Mouse (Mus musculus) lung, embryonic 16.5 days (tissue): ENCODE measurements around the gene Pdxk. TPM values are rescaled to one million over a fixed set of nuclear protein-coding genes. Genes with fewer than 3 reads are reported as not detected.
A peak's percentile ranks its signal among the peaks of the same experiment; 100 is the strongest.

Experiments used
- ATAC-seq: fragments of 200-750 bp; cut with Nextera tagmentation; 2 replicates; pipeline ENCODE4 v1.8.0; 2017; ENCODE audit warnings: low read depth, mild to moderate bottlenecking, moderate library complexity
- H3K27ac ChIP-seq: fragments of 300-500 bp; sonication (generic); 2 replicates; pipeline ENCODE4 v1.5.1; 2014; ENCODE audit warnings: mild to moderate bottlenecking, control low read depth, low read length
- H3K27me3 ChIP-seq: fragments of 300-500 bp; sonication (generic); 2 replicates; pipeline ENCODE4 v1.6.1; 2014; ENCODE audit warnings: low read depth, low read length, mixed read lengths; ENCODE audit not compliant: control insufficient read depth, insufficient read depth
- H3K36me3 ChIP-seq: fragments of 300-500 bp; sonication (generic); 2 replicates; pipeline ENCODE4 v1.6.1; 2014; ENCODE audit warnings: low read length; ENCODE audit not compliant: control insufficient read depth, insufficient read depth
- H3K4me1 ChIP-seq: fragments of 300-500 bp; sonication (generic); replicated peaks from 2 replicates; pipeline ENCODE4 v1.6.1; 2014; ENCODE audit warnings: low read length, mixed read lengths; ENCODE audit not compliant: control insufficient read depth, insufficient read depth
- H3K4me2 ChIP-seq: fragments of 300-500 bp; sonication (generic); 2 replicates; pipeline ENCODE4 v1.6.1; 2014; ENCODE audit warnings: low read depth, low read length, control low read depth
- H3K4me3 ChIP-seq: fragments of 300-500 bp; sonication (generic); 2 replicates; pipeline ENCODE4 v1.5.1; 2014; ENCODE audit warnings: mild to moderate bottlenecking, low read length, control low read depth
- H3K9ac ChIP-seq: fragments of 300-500 bp; sonication (generic); 2 replicates; pipeline ENCODE4 v1.6.1; 2014; ENCODE audit warnings: low read length, control low read depth
- H3K9me3 ChIP-seq: fragments of 300-500 bp; sonication (generic); 2 replicates; pipeline ENCODE4 v1.6.1; 2016; ENCODE audit warnings: low read length; ENCODE audit not compliant: control insufficient read depth
- WGBS: fragments of 180-500 bp; shearing (Covaris S2); extraction: QIAGEN DNeasy Blood & Tissue Kit; methylation state at CpG from one replicate; pipeline ENCODE4 v1.1.7; 2014; 5-methylcytosine and 5-hydroxymethylcytosine counted together
- polyA plus RNA-seq: library from polyadenylated mRNA; unstranded; fragments of >200 nt; fragmentation: Nextera tagmentation; extraction: Ambion mirVana; gene quantifications from 2 replicates; pipeline ENCODE4 v1.2.1, GENCODE M21; 2015

Pdxk gene
- polyA plus RNA-seq, 1 experiment from 2014 or later: 8.0 TPM

GRCm38 (mm10) chr10:78412319-78413151 is 52.2 kb downstream of the Pdxk start, which contains the start of gene Rrp1:
Gene Rrp1, minus strand, starts transcription at chr10:78413043.
- Histone ChIP-seq H3K27ac (peak within 1 kb of the TSS; percentile 89), H3K36me3 (peaks cover 25% of the 10 kb centered on the region), H3K9ac (peak within 1 kb of the TSS; percentile 95), H3K27me3 (no peaks in the 10 kb centered on the region), H3K4me1 (peaks cover 11% of the 10 kb centered on the region), H3K4me3 (peak within 1 kb of the TSS; percentile 95), H3K4me2 (peak within 1 kb of the TSS; percentile 84), H3K9me3 (no peaks in the 10 kb centered on the region)
- peak; percentile 94 for ATAC-seq
- WGBS: 0% methylated on average over 70 of the region's 70 CpGs

GRCm38 (mm10) chr10:78411851-78412250 is 52.9 kb downstream of the Pdxk start:
- H3K27ac ChIP-seq: no peak overlapping the region
- peaks cover 28% of the 10 kb centered on the region for H3K36me3 ChIP-seq
- H3K9ac ChIP-seq: peak overlapping the region; percentile 95
- no peak for ATAC-seq
- H3K4me2 ChIP-seq: peak overlapping the region; percentile 84
- 6% methylated on average over 8 of the region's 8 CpGs for WGBS
- H3K9me3 ChIP-seq: no peaks in the 10 kb centered on the region
- H3K4me1 ChIP-seq: peaks cover 11% of the 10 kb centered on the region
- peak overlapping the region; percentile 95 for H3K4me3 ChIP-seq
- no peaks in the 10 kb centered on the region for H3K27me3 ChIP-seq

GRCm38 (mm10) chr10:78409035-78409788 is 55.6 kb downstream of the Pdxk start:
- peaks cover 11% of the 10 kb centered on the region for H3K4me1 ChIP-seq
- H3K9ac ChIP-seq: no peak overlapping the region
- H3K27me3 ChIP-seq: no peaks in the 10 kb centered on the region
- no peaks in the 10 kb centered on the region for H3K9me3 ChIP-seq
- H3K4me2 ChIP-seq: no peak overlapping the region
- peaks cover 52% of the 10 kb centered on the region for H3K36me3 ChIP-seq
- WGBS: 77% methylated on average over 9 of the region's 9 CpGs
- no peak overlapping the region for H3K27ac ChIP-seq
- no peak overlapping the region for H3K4me3 ChIP-seq
- no peak for ATAC-seq

- Histone ChIP-seq H3K27ac (no peak overlapping the region), H3K4me3 (no peak overlapping the region), H3K4me1 (peaks cover 6% of the 10 kb centered on the region), H3K9ac (no peak overlapping the region), H3K27me3 (no peaks in the 10 kb centered on the region), H3K9me3 (no peaks in the 10 kb centered on the region), H3K4me2 (no peak overlapping the region), H3K36me3 (peaks cover 71% of the 10 kb centered on the region)
- WGBS: 90% methylated on average over 4 of the region's 4 CpGs
- ATAC-seq: no peak
Observed at GRCm38 (mm10) chr10:78407132-78407531, 57.6 kb downstream of the Pdxk start.

- ATAC-seq: no peak
- Histone ChIP-seq H3K4me1 (no peaks in the 10 kb centered on the region; the same call in 1 of the 2 replicates), H3K9ac (no peak overlapping the region), H3K27ac (no peak overlapping the region), H3K4me3 (no peak overlapping the region), H3K27me3 (no peaks in the 10 kb centered on the region), H3K36me3 (peaks cover 81% of the 10 kb centered on the region), H3K4me2 (no peak overlapping the region), H3K9me3 (no peaks in the 10 kb centered on the region)
- WGBS: 94% methylated on average over 6 of the region's 6 CpGs
Observed at GRCm38 (mm10) chr10:78406152-78406551, 58.6 kb downstream of the Pdxk start.

- H3K36me3 ChIP-seq: peaks cover 66% of the 10 kb centered on the region
- no peaks in the 10 kb centered on the region for H3K27me3 ChIP-seq
- 89% methylated on average over 14 of the region's 14 CpGs for WGBS
- no peak overlapping the region for H3K27ac ChIP-seq
- H3K9ac ChIP-seq: no peak overlapping the region
- H3K4me2 ChIP-seq: no peak overlapping the region
- no peaks in the 10 kb centered on the region for H3K4me1 ChIP-seq
- H3K9me3 ChIP-seq: no peaks in the 10 kb centered on the region
- no peak for ATAC-seq
- no peak overlapping the region for H3K4me3 ChIP-seq
Observed at GRCm38 (mm10) chr10:78402301-78402922, 62.4 kb downstream of the Pdxk start.

- no peaks in the 10 kb centered on the region for H3K9me3 ChIP-seq
- 80% methylated on average over 2 of the region's 2 CpGs for WGBS
- H3K4me1 ChIP-seq: no peaks in the 10 kb centered on the region
- H3K36me3 ChIP-seq: peaks cover 55% of the 10 kb centered on the region
- ATAC-seq: no peak
- no peak overlapping the region for H3K4me3 ChIP-seq
- H3K9ac ChIP-seq: no peak overlapping the region
- H3K27me3 ChIP-seq: no peaks in the 10 kb centered on the region
- H3K4me2 ChIP-seq: no peak overlapping the region
- H3K27ac ChIP-seq: no peak overlapping the region
Observed at GRCm38 (mm10) chr10:78401127-78401526, 63.6 kb downstream of the Pdxk start.

GRCm38 (mm10) chr10:78399090-78399657 is 65.6 kb downstream of the Pdxk start:
- H3K4me1 ChIP-seq: no peaks in the 10 kb centered on the region; the same call in 1 of the 2 replicates
- no peaks in the 10 kb centered on the region for H3K27me3 ChIP-seq
- WGBS: 40% methylated on average over 17 of the region's 17 CpGs
- H3K9me3 ChIP-seq: no peaks in the 10 kb centered on the region
- H3K4me2 ChIP-seq: no peak overlapping the region
- no peak overlapping the region for H3K27ac ChIP-seq
- H3K4me3 ChIP-seq: no peak overlapping the region
- no peak for ATAC-seq
- H3K36me3 ChIP-seq: peaks cover 38% of the 10 kb centered on the region
- H3K9ac ChIP-seq: no peak overlapping the region

- Histone ChIP-seq H3K36me3 (peaks cover 14% of the 10 kb centered on the region), H3K4me2 (no peak overlapping the region), H3K9me3 (no peaks in the 10 kb centered on the region), H3K9ac (no peak overlapping the region), H3K4me3 (no peak overlapping the region), H3K27ac (no peak overlapping the region), H3K27me3 (peaks cover 7% of the 10 kb centered on the region), H3K4me1 (no peaks in the 10 kb centered on the region; the same call in 1 of the 2 replicates)
- WGBS: 53% methylated on average over 4 of the region's 4 CpGs
- peak; percentile 29 for ATAC-seq
Observed at GRCm38 (mm10) chr10:78396625-78396885, 68.2 kb downstream of the Pdxk start.
